Mouse (Mus musculus): ENCODE results near the gene Pld5. TPM values are rescaled to one million over a fixed set of nuclear protein-coding genes. Genes with fewer than 3 reads are reported as not detected.

Pld5 gene
- total RNA-seq, 4 experiments from 2014 or later, result 0.71 to 2.3 (median 1.9) TPM

DNA sequence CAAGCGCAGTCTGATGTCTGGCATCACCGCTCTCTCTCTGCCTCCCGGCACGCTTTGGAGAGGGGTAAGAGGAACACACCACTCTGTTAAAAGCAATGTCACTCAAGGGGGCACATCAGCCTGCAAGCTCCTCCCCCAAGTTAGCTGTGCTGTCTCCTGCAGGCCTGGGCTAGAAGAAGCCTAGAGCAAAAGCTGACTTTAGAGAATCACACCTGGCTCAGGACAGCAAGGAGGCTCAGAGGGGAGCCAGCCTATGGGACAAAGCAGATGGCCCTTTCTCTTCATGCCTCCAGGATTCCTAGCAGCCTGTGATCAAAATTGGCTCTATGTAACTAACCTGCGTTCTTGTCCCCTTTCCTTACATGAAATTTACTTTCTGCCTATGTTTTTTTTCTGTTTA, 107.3 kb downstream of the Pld5 start:
- no peak for DNase-seq (ENCODE audit: low spot score in 2 of 2)

DNA sequence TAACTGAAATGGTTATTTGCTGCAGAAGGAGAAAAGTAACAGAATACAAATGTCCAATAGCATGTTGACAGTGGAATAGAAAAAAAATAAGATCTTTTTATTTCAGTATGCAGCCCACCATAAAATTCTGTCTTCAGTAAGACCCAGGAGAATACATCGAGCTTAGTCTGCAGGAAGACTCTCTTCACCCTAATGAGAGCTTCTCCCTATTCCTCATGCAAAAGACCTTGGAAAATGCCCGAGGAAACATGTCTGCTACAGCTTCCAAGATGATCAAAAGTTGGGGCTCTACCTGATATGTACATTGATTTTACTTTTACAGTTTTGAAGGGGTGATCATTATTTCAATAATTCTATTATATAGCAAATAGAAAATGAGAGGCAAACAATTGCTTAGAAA, 108.0 kb downstream of the Pld5 start:
- DNase-seq (ENCODE audit: low spot score in 2 of 2), result no peak

DNA sequence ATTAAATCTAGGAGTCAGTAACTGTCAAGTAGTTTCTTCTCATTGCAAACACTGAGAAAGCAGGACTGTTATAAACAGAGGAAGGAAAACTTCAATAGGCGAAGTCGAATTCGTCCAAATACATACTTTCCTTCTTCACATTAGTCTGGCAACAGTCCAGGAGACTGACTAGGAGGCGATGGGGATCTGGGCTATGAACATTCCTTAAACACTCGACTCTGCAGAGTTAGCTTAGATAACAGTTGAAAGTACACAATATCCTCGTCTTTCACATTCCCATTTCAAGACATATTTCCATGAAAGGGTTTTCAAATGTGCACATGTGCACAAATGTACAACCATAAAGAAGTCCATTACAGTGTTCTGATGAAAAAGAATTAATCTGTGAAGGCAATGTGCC, 129.8 kb downstream of the Pld5 start:
- DNase-seq (ENCODE audit: low spot score in 2 of 2), result no peak

DNA sequence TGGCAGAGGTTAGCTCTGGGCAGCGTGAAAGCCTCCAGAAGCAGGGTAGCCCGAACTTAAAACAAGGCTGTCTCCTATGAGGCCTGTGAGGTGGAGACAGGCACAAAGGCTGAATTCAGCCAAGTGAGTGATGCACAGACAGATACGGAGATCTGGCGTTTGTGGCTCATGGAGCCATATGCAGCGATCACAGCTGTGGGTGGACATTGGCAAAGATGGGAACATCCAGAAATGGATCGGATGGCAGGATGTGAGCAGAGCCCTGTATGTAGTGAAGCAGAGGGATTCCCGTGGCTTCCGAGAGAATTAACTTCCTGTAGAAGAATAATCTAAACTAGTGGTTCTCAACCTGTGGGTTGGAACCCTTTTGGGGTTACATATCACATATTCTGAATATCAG, 140.7 kb downstream of the Pld5 start:
- DNase-seq (ENCODE audit: low spot score in 2 of 2), result no peak

DNA sequence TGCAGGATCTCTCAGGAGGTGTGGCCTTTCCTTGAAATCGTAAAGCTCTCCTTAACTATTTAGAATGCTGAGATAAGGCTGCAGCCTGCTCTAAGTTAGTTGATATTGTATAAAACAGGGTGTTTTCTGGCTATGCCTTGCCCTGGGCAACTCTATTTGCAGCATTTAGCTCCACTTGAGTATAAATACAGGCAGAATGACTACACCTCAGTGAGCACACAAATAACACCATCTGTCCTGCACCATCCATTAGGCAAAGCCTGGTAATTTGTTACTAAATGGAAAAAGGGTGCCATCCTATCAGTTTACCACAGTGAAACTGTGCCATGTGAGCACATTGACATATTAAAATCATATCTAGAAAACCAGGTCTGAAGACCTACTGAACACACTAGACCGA, 149.3 kb downstream of the Pld5 start:
- DNase-seq (ENCODE audit: low spot score in 2 of 2), result no peak

DNA sequence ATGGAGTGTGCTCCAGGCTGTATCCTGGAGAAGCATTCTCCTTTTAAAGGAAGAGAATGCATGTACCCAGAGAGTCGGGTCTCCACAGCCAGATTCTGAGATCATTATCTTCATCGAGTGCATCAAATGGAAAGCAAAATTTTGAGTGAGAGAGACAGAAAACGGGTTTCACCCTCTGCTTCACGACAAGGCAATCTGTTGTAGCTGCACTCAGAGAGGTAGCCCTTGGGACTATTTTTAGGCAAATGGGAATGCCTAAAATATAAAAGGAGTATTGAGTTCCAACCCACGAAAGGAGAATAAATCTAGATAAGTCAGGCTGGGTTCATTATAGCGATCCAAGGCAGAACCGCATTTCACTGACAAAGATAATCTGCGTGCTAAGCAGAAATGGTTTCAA, 150.7 kb downstream of the Pld5 start:
- no peak for DNase-seq (ENCODE audit: low spot score in 2 of 2)

DNA sequence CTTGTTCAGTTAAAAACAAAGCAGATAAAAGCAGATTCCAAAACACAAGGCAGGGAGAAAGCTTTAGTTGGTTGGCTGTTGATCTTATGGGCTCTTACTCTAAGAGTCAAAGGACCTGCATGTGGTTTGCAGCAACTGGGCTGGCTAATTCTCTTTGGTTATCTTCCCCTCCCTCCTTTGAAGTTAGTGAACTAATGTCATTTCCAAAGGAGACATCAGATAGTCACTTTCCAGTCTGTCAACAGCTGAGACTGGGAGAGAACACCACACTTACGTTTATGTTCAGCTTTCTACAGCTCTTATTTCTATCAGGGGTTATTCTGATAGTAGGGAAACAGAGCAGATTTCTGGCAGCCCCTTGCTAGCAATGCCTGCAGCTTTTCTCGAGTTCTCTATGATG, 151.3 kb downstream of the Pld5 start:
- DNase-seq (ENCODE audit: low spot score in 2 of 2), result no peak

DNA sequence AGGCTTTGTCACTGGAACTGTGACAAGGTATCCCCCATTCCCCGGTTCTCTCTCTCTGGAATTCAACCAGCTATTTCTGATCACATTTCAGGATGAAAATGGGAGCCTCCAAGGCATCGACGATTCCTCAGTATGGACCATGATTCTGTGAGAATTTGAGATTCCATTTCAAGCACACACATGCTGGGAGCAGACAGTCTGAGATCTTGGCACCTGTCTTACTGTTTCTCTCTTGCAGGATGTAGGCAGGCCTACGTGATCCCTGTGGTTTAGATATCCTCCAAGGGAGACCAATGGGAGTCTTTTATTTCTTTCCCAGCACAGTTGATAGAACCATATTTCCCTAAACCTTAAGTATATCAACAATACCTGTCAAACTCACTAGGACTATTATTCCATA, 159.5 kb downstream of the Pld5 start:
- no peak for DNase-seq (ENCODE audit: low spot score in 2 of 2)

DNA sequence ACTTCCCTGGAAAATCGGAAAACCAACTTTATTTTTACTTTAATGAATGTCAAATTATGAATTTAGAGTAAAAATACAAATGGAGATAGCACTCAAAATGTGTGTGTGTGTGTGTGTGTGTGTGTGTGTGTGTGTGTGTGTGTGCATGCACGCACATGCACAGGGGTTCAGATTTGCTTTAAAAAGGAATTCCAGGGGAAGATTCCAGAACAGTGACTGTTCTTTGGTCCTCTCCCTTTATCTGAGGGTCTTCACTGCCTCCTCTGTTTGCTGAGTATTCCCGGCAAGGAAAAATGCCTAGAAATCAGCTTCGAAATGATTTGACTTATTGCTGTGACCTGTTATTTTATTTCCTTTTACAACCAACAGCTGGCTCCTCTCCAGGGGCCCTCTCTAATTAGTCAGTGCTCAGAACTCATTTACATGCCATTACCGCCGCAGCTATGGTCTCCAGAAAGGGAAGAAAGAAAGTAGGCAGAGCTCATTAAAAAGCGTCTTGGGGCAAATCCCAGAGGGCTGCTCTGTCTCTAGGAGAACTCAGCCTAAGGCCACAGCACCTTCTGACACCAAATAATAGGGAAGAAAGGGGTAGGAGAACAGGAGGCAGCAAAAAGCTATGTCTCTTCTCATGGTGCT, 176.3 kb downstream of the Pld5 start:
- peak; percentile 25 to 27 for DNase-seq (ENCODE audit: low spot score in 2 of 2)

DNA sequence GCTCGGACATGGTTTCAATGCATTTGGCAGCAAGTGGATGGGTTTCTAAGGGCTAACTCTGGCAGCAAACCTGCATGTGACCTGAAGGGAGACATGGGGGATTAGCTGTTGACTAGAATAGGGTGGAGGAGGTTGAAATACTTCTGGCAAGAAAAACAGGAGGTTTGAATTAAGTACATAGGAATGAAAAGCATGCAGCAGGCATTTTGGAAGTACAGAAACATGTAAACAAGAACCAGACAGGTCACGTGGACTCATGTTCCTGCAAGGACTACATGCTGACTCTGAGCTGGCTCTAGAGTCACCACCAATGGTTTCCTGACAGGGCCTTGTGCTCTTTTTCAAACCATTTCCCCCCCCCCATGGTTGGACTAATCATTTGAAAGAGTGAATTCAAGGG, 183.0 kb downstream of the Pld5 start:
- no peak for DNase-seq (ENCODE audit: low spot score in 2 of 2)

DNA sequence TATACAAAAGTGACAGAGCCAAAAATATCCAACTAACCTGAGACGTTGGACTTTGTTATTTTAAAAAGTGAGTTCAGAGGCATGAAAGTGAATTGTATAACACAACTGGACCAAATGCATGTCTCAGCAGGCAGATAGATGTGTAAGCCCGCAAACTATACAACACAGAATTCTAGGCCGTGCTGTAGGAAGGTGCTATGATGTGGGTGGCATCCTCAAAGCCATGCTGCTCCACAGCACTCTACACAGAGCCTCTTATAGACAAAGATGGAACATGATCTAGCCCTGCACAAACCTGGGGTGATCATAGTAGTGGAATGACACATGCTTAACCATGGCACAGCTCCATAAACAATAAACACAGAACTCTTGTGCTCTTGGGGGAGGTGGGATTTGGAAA, 185.7 kb downstream of the Pld5 start:
- no peak for DNase-seq (ENCODE audit: low spot score in 2 of 2)

DNA sequence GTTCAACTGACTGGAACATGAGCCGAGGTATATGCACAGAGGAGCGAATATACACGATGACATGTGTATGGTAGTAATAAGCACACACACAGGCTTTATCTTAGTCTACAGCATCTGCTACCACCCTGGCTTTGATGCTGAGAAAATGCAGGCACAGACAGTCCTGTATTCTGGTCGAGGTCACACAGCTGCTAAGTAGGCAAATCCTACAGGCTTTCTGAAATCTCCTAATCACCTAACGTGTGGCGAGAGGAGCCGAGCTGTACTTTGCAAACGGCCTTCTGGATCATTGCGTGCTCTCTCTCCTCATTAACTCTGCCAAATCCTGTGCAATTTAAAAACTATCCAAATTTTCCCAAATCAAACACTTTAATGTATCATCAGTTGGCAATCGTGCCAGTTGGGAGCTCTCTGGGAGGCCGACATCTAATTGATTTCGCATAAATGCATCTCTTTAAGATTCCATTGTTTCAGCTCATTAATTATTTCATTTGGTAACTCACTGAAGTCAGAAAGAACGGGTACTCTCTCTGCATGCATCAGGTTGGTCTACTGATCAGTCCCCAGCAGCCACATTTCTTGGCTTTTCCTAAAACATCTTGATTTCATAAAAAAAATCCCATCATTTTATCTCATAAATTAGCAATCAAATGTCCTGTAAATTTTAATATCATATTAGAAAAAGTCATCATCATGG, 189.0 kb downstream of the Pld5 start:
- DNase-seq (ENCODE audit: low spot score in 2 of 2), result no peak

DNA sequence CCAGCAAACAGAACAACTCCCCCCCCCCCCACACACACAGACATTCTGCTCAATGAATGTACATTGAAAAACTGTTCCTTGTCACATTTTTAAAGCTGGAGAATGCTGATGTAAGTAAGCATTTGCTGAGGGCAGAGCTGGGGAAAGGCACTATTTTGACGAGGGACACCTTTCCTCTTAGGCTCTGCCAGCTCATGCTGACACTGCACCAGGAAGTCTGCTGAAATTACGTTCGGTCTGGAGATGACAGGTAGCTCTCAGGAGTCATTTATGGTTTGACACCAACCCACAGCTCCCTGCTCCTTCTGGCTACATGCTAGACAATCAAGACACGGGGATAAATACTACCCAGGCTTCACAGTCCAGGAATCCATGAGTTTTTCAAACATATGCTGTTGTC, 192.8 kb downstream of the Pld5 start:
- DNase-seq (ENCODE audit: low spot score in 2 of 2), result no peak

DNA sequence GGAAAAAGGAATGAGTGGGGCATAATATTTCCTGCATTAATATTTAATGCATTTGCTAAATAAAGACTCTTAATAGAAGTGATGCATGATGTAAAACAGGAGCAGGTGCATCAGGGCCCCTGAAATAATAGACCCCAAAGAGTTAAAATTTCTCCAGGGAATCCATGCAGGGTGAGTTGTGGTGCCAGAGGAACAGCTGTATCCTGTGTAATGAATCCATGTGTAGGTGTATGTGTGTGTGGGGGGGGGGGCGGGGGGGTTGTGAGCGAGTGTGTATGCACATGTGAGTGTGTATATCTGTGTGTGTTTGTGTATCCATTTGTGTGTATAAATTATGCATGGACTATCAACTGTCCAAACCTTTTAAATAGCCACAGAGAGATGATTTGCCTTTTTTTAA, 194.1 kb downstream of the Pld5 start:
- DNase-seq (ENCODE audit: low spot score in 2 of 2), result no peak

DNA sequence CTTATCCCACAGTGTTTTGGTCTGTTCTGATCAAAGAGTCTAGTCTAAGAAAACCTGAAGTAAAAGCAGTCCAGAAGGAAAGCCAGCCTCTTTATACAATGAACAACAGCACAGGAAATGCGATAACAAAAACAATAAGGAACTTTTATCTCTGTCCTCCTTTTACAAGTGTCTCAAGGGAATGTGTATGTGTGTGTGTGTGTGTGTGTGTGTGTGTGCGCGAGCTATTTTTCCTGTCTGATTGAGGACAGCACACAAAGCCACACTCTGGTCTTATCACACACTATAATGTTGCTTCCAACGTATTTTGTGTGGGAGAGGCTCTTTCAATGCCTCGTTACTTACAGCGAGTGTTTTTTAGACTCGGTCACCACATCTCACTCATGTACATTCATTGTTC, 196.7 kb downstream of the Pld5 start:
- DNase-seq (ENCODE audit: low spot score in 2 of 2), result no peak

DNA sequence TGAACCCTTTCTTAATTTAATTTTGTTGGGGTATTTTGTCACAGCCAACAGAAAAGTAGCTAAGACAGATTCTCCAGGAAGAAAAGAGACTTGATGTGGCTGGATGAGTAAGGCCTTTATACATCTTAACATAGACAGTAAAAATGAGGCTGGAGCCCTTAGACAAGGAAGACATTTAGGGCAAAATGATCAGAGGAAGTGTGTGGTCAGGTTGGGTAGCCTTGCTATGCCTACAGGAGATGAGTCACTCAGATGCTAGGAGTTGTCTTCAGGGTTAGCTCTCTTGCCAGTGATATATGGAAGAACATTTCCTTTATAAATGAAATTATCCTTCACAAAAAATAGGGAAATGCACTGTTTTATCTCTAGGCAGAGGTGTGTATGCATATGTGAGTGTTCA, 198.3 kb downstream of the Pld5 start:
- DNase-seq (ENCODE audit: low spot score in 2 of 2), result no peak

DNA sequence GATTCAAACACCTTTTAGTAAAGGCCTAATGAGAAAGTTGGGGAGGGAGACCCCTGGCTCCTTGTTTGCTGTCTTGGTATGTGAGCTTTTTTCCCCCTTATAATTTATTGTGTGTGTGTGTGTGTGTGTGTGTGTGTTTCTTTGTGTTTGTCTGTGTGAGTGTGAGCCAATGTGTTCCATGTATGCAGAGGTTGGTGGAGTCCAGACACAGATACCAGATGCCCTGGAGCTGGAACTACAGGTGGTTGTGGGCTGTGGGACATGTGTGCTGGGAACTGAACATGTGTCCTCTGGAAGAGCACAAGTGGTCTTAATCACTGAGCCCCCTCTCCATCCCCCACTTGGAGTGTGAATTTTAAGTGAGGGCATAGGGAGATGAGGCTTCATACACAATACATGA, 199.3 kb downstream of the Pld5 start:
- no peak for DNase-seq (ENCODE audit: low spot score in 2 of 2)

DNA sequence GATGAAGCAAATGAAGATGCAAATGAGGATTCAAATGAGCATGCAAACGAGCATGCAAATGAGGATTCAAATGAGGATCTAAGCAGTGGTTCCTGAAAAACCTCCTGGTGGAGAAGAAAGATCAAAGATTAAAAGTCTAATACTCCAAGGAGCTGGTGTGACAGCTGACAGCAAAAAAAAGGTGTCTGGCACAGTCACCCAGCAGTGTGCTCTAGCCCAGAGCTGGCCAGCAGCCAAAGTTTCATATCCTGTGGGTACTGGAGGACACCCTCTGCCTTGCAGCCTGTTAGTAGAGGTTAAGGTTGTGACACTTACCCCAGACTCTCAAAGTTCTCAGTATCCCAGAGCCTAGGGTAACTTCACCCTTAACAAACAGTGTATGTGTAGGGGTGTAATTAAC, 199.7 kb downstream of the Pld5 start:
- no peak for DNase-seq (ENCODE audit: low spot score in 2 of 2)

DNA sequence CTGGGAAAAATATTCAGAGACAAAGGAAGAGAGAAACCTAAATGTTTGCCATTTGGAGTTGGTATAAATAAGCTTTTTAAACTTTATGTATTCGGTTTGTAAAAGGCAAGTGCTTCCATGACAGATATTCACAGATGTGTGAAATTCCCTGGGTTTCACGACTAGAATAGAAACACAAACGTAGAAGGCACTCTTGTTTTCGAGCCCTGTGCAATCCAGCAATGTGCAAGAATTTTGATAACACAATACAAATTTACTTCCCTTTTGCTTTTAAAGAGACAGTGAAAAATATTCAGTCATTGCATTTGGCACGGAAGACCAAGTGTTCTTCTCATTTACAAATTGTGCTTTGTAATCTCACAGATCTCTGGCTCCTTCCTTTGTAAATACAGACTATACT, 200.6 kb downstream of the Pld5 start:
- DNase-seq (ENCODE audit: low spot score in 2 of 2), result no peak

DNA sequence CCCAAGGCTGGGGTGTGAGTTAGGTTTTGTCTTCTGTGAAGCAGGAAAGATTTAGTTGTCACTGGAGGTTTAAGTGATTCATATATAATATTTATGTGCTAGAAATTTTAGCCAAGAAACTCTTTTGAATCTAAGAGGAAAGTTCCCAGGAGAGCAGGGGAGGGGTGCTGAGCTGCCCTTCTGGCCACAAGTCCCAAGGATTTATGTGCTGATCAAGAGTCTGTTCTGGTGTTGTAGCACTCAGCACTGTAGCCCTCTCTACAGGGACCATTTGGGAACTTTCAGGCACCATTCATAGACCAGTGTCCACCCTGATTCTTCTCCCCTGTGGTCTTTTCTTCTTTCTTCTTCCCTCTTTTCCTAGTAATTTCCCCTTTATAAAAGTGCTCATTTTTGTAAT, 209.8 kb downstream of the Pld5 start:
- DNase-seq (ENCODE audit: low spot score in 2 of 2), result no peak

DNA sequence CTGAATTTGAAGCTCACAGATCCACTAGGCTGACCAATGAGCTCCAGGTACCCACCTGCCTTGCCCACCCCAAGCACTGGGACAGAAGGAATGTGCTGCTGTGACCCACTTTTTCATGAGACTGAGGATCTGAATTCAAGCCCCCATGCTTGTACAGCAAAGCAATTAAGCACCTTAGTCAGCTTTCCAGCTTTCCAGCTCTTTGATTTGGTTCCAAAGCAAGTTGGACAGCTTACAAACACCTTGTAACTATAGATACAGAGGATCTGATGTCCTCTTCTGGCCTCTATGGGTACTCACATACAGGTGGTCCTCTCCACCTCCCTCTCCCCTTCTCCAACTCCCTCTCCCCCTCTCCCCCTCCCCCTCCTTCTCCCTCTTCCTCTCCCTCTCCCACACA, 210.6 kb downstream of the Pld5 start:
- DNase-seq (ENCODE audit: low spot score in 2 of 2), result no peak

DNA sequence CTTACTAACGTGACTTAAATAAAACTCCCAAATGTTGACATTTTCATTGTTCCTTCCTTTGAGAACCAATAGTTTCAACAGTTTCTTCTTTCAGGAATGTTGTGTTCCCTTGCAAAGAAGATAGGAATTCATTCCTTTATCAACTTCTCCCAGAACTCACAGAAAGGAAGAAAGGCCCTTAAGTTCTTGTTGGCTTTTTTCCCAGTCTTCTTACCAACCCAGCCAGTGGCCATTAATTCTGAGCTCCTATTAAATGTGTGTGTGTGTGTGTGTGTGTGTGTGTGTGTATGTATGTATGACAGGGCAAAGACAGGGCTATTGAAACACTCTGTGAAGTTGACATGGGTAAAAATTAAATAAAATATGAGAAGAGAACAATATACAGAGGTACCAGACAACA, 221.5 kb downstream of the Pld5 start:
- no peak for DNase-seq (ENCODE audit: low spot score in 2 of 2)

DNA sequence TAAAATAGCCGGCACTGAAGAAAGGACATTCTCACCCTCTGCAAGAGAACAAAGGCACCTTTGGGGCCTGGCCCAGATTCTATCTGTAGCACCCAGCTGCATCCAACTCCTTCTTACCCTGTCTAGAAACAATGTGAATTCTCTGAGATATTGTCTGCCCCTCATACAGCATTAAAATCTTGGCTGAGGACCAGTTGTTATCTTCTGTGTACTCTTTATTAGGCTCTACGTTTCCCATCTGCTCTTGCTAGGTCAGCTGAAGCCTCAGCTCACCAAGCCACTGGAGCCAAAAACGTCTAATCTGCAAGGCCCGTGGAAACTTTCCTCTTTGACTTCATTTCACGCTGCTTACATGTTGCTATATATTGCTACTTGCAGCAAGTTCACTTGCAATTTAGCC, 228.1 kb downstream of the Pld5 start:
- no peak for DNase-seq (ENCODE audit: low spot score in 2 of 2)

DNA sequence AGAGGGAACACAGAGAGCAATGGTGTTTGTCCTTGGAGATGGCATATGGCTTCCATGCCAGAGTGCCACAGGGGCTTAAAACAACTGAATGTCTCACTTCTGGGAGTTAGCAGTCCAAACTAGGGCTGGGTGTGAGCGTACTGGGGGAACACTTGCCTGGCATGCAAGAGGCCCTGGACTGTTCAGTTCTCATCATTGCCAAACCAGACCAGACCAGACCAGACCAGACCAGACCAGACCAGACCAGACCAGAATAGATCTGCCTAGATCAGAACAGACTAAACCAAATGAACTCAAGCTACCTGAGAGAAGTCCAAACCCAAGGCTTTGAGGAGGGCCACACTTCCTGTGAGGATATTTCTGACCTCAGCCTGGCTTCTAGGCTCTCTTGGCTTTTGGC, 228.7 kb downstream of the Pld5 start:
- no peak for DNase-seq (ENCODE audit: low spot score in 2 of 2)

All from layer of hippocampus, adult 8-10 months (tissue).